In genomic region chr2:38661398-38661797, GRCm38 (mm10) we compare ENCODE assay signal across 13 mouse cellular contexts. TPM values are rescaled to one million over a fixed set of nuclear protein-coding genes. Genes with fewer than 3 reads are reported as not detected.
DNase-seq lines count a peak whose midpoint lies in the region; ATAC-seq and TF ChIP-seq lines count a peak whose summit lies in the region.
"Had no signal": no experiment of that assay in that cellular context is flagged by ENCODE, and none has a peak within 500 bp of the region (broad histone marks: within the 10 kb centered on the region; RNA-seq: fewer than 3 reads in every experiment).

No protein-coding gene starts in this region.

- H3K4me1 ChIP-seq in lung, embryonic 14.5 days (ENCODE audit: insufficient read depth) = no peaks in the 10 kb centered on the region
- H3K4me1 ChIP-seq in forebrain, embryonic 11.5 days (replicated peaks; ENCODE audit: control insufficient read depth, insufficient read depth, low read length) = no peaks in the 10 kb centered on the region
- H3K4me1 ChIP-seq: forebrain, embryonic 13.5 days had no signal

- POLR2A ChIA-PET in Patski (lab: Charles Lee) = no interaction called here

- H3K27ac ChIP-seq in gastrocnemius, adult 2 months = no peak overlapping the region
- no peak overlapping the region for H3K27ac ChIP-seq in lung, embryonic 14.5 days (ENCODE audit: low read depth)
- no peak overlapping the region for H3K27ac ChIP-seq in forebrain, embryonic 11.5 days (ENCODE audit: low read depth, low read length)
- H3K27ac ChIP-seq: forebrain, embryonic 13.5 days had no signal

- no peaks in the 10 kb centered on the region for H3K27me3 ChIP-seq in lung, embryonic 14.5 days (ENCODE audit: insufficient read depth, low read length)
- no peaks in the 10 kb centered on the region for H3K27me3 ChIP-seq in Patski
- no peaks in the 10 kb centered on the region for H3K27me3 ChIP-seq in splenic B cell, adult 2 months (ENCODE audit: control insufficient read depth, insufficient read depth, low read length, poor library complexity, severe bottlenecking)
- H3K27me3 ChIP-seq in forebrain, embryonic 11.5 days (ENCODE audit: control insufficient read depth, insufficient read depth, low read length) = no peaks in the 10 kb centered on the region

- CTCF ChIA-PET in Patski (lab: Charles Lee) = interaction anchor here (1.2 to 3.7 kb wide), 4 partner anchors 29 to 205 kb away, joined by 3 to 12 read pairs (median 6); no protein-coding TSS in a partner anchor

- WGBS in lung, embryonic 14.5 days = 5% methylated on average over 1 of the region's 1 CpGs
- 5% methylated on average over 1 of the region's 1 CpGs for WGBS in forebrain, embryonic 11.5 days

- H3K9me3 ChIP-seq in lung, embryonic 14.5 days (ENCODE audit: low read depth, low read length) = no peaks in the 10 kb centered on the region
- H3K9me3 ChIP-seq in forebrain, embryonic 11.5 days (ENCODE audit: control insufficient read depth, low read length) = no peaks in the 10 kb centered on the region
- H3K9me3 ChIP-seq: forebrain, embryonic 13.5 days had no signal

- H3K9ac ChIP-seq in lung, embryonic 14.5 days = no peak overlapping the region
- no peak overlapping the region for H3K9ac ChIP-seq in forebrain, embryonic 11.5 days (ENCODE audit: low read length)
- H3K9ac ChIP-seq: forebrain, embryonic 13.5 days had no signal

- peak; percentile 65 for TF ChIP-seq CTCF in gastrocnemius, adult 2 months (IDR thresholded peaks at IDR 0.05)
- TF ChIP-seq CTCF in lung, embryonic 14.5 days (IDR thresholded peaks at IDR 0.05; ENCODE audit: low read depth) = peak; percentile 59
- TF ChIP-seq CTCF in Patski (IDR thresholded peaks at IDR 0.05) = peak; percentile 78

- intact Hi-C loops in gastrocnemius, adult 2 months (cut with DNase I) = no loop called here
- intact Hi-C loops in gastrocnemius, postnatal 14 days (cut with DNase I; ENCODE audit: low total_unique reads) = loop anchor here (5.0 kb wide), 1 partner anchor 76 kb away; no protein-coding TSS in a partner anchor

- in situ Hi-C loops in Patski (cut with MboI; ENCODE audit: low pct_unique_long_range_greater_than_20kb) = loop anchor here (5.0 to 10.0 kb wide), 2 partner anchors 76 to 213 kb away; no protein-coding TSS in a partner anchor

- no peaks in the 10 kb centered on the region for H3K36me3 ChIP-seq in lung, embryonic 14.5 days (ENCODE audit: insufficient read depth)
- no peaks in the 10 kb centered on the region for H3K36me3 ChIP-seq in splenic B cell, adult 2 months (ENCODE audit: control insufficient read depth, insufficient read depth, low read length, poor library complexity, severe bottlenecking)
- no peaks in the 10 kb centered on the region for H3K36me3 ChIP-seq in forebrain, embryonic 11.5 days (ENCODE audit: control insufficient read depth, insufficient read depth, low read length)

- H3K4me3 ChIP-seq in gastrocnemius, adult 2 months = no peak overlapping the region
- H3K4me3 ChIP-seq in lung, embryonic 14.5 days (ENCODE audit: low read depth, low read length) = no peak overlapping the region
- H3K4me3 ChIP-seq in forebrain, embryonic 11.5 days (ENCODE audit: low read depth, low read length) = no peak overlapping the region
- H3K4me3 ChIP-seq: forebrain, embryonic 13.5 days had no signal

- no peak for ATAC-seq in lung, embryonic 14.5 days (ENCODE audit: insufficient read depth)
- ATAC-seq in Patski = no peak
- ATAC-seq in forebrain, embryonic 11.5 days (replicated peaks; ENCODE audit: low FRiP score) = no peak
- ATAC-seq: forebrain, embryonic 13.5 days; intestine, embryonic 16.5 days had no signal

- H3K4me2 ChIP-seq in lung, embryonic 14.5 days = no peak overlapping the region
- H3K4me2 ChIP-seq in forebrain, embryonic 11.5 days (ENCODE audit: low read depth, low read length, severe bottlenecking) = no peak overlapping the region
- H3K4me2 ChIP-seq: forebrain, embryonic 13.5 days; heart, embryonic 11.5 days had no signal

- DNase-seq in gastrocnemius, adult 2 months = no peak
- no peak for DNase-seq in gastrocnemius, postnatal 14 days
- peak; percentile 58 for DNase-seq in lung, embryonic 14.5 days
- DNase-seq in lung, postnatal 10 days = no peak
- no peak for DNase-seq in Patski (ENCODE audit: low read depth, low spot score)
- DNase-seq in splenic B cell, adult 2 months (ENCODE audit: low read depth, low spot score) = peak; percentile 39
- no peak for DNase-seq in forebrain, embryonic 11.5 days (ENCODE audit: low spot score)
- no peak for DNase-seq in gastrocnemius, postnatal 10 days
- DNase-seq: cerebellum, adult 9-11 months had no signal

RNA-seq across cellular contexts. Expression of gene Psmb7, which starts 17.5 kb away (rescaled TPM):
- total RNA-seq in gastrocnemius, adult 2 months (2021) = 100 to 1,000 TPM; 295 to 298 TPM
- total RNA-seq in gastrocnemius, postnatal 14 days (2021) = 100 to 1,000 TPM; 280 to 288 TPM
- polyA plus RNA-seq in lung, embryonic 14.5 days (2014; fragmentation: Nextera tagmentation; extraction: Ambion mirVana) = 264 and 270 TPM in 2 replicates
- 269 TPM for polyA plus RNA-seq in Patski (2021)
- polyA plus RNA-seq in forebrain, embryonic 11.5 days (2014; fragmentation: Nextera tagmentation; extraction: Ambion mirVana) = 333 and 341 TPM in 2 replicates
- 100 to 1,000 TPM; 278 to 306 TPM for total RNA-seq in gastrocnemius, postnatal 10 days (2021)

RNA-seq across cellular contexts. Expression of gene Nr5a1, which starts 52.9 kb away (rescaled TPM):
- total RNA-seq in gastrocnemius, adult 2 months (2021) = not detected
- not detected for total RNA-seq in gastrocnemius, postnatal 14 days (2021)
- polyA plus RNA-seq in lung, embryonic 14.5 days (2014; fragmentation: Nextera tagmentation; extraction: Ambion mirVana) = 0.14 and 0.29 TPM in 2 replicates
- not detected for polyA plus RNA-seq in Patski (2021)
- polyA plus RNA-seq in forebrain, embryonic 11.5 days (2014; fragmentation: Nextera tagmentation; extraction: Ambion mirVana) = 0.27 and 0.40 TPM in 2 replicates
- total RNA-seq in gastrocnemius, postnatal 10 days (2021) = not detected
- total RNA-seq: megakaryocyte-erythroid progenitor cell, adult 5-6 weeks had no signal
- polyA plus RNA-seq: heart, embryonic 11.5 days had no signal

Comparison
In these comparisons a context has a peak if more than half of its experiments do, and no peak if none do; other contexts are left out.
1. DNase-seq: peak in lung, embryonic 14.5 days (single experiment) and splenic B cell, adult 2 months (single experiment); none in gastrocnemius, adult 2 months (single experiment), gastrocnemius, postnatal 14 days (single experiment), lung, postnatal 10 days (single experiment), Patski (single experiment), forebrain, embryonic 11.5 days (single experiment) and gastrocnemius, postnatal 10 days (single experiment).
2. Peak in every context shown above with its lines, with median percentiles within 50 percentile points of each other: CTCF ChIP-seq.